Mouse (Mus musculus) layer of hippocampus, adult 8-10 months (tissue): ENCODE measurements around the gene Ptpn7. TPM values are rescaled to one million over a fixed set of nuclear protein-coding genes. Genes with fewer than 3 reads are reported as not detected.
"Not testable (repeated sequence)": the region's sequence is repeated elsewhere in the genome, so short reads cannot be mapped to it uniquely, and the experiment has no call there.

Experiments
- DNase-seq, 2 experiments: peaks; one replicate each; pipeline ENCODE4 v3.0.0; 2022; ENCODE audit warnings: low spot score in 2 of 2
- total RNA-seq, 4 experiments: library from RNA; stranded (reverse); gene quantifications; 2 replicates each; pipeline ENCODE4 v1.2.4; 2022

Ptpn7 gene
- total RNA-seq, 4 experiments from 2014 or later = 0.16 to 0.34 TPM; not detected in 2

DNA sequence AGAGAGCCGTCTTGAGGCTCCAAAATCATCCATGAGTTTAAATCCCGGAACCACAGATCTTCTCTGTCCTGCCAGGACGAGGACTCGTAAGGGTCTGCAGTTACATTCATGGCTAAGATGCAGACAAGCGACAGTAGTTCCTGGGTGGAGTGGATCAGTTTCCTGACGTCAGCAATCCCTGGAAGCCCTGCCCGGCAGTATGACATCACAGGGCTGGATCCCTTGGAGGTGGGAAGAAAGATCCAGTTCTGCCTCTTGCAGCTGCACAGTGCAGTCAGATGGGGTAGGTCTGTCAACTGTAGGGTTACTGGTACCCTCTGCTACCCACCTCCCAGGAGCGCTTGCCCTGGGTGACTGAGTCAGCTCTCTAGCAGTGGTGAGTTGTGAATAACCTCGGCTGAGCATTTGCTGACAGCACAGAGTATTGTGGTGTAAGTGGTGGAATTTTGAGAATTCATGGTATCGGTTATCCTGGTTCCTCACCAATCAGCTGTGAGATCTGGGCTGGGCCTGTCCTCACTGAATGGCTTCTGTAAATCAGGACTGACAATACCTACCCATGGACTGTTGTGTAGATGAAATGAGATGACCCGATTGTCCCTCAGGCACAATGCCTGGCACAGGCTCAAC is 51.6 kb downstream of the Ptpn7 start:
- no peak for DNase-seq

GRCm38 (mm10) chr1:135185936-135186335 is 53.4 kb downstream of the Ptpn7 start:
- no peak for DNase-seq

DNA sequence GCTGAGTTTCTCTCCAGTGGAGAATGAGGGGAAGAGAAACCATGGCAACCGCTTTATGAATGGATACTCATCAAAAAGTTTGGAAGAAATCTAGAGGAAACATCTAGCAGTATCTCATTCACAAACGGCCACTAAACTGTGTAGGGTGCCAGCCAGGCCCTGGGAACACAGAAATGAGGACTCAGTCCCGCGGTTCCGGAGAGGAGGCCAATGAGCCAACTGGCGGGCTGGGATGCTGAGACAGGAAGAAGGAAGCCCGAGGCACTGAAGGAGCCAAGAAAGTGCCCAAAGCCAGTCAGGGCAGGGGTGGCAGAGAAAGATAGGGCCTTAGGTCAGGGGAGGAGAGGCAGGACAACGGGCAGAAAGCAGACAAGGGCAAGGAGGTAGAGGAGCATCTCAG is 53.9 kb downstream of the Ptpn7 start:
- DNase-seq = no peak

GRCm38 (mm10) chr1:135187016-135187415 is 54.5 kb downstream of the Ptpn7 start:
- not testable (repeated sequence) for DNase-seq

GRCm38 (mm10) chr1:135188197-135188596 is 55.7 kb downstream of the Ptpn7 start:
- no peak for DNase-seq

GRCm38 (mm10) chr1:135189186-135189585 is 56.7 kb downstream of the Ptpn7 start:
- no peak for DNase-seq

DNA sequence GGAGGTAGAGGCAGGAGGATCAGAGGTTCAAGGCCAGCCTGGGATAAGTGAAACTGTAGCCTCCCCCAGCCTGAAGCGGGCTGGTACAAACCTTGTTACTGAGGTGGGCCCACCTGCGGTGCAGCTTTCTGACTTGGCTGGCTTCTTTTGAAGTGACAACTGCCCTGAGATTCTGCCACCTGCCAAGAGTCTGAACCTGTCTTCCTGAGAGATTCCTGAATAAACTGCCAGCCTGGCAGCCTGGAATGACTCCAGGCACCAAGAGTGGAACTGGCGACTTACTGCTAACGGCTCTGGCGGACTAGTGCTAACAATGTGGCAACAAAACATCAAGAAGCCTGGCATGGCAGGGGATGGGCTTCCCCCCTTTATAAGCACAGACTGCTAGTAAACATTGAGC is 61.8 kb downstream of the Ptpn7 start:
- DNase-seq = not testable (repeated sequence)

Other genes with a start within 250 kb of the Ptpn7 start
- 10 to 100 TPM; 66.6 to 80.1 (median 73.2) TPM for gene Ppp1r12b, start 176.8 kb upstream of the Ptpn7 start, total RNA-seq
- gene Ube2t, start 170.1 kb upstream of the Ptpn7 start, total RNA-seq = 1 to 10 TPM in 3 of 4 experiments, under 1 TPM in 1; 0.99 to 3.1 (median 2.0) TPM
- gene Lgr6, start 27.4 kb upstream of the Ptpn7 start, total RNA-seq = 1 to 10 TPM; 1.4 to 2.2 (median 1.9) TPM
- 100 to 1,000 TPM; 251 to 262 (median 254) TPM for gene Arl8a, start 14.1 kb downstream of the Ptpn7 start, total RNA-seq
- 100 to 1,000 TPM; 184 to 257 (median 204) TPM for gene Gpr37l1, start 35.0 kb downstream of the Ptpn7 start, total RNA-seq
- not detected for gene Elf3, start 125.9 kb downstream of the Ptpn7 start, total RNA-seq
- gene Rnpep, start 151.4 kb downstream of the Ptpn7 start, total RNA-seq = 10 to 100 TPM; 53.9 to 63.9 (median 59.3) TPM
- gene Timm17a, start 181.1 kb downstream of the Ptpn7 start, total RNA-seq = 100 to 1,000 TPM; 164 to 196 (median 187) TPM
- under 1 TPM; 0.70 to 0.96 (median 0.75) TPM for gene Lmod1, start 192.1 kb downstream of the Ptpn7 start, total RNA-seq
- 100 to 1,000 TPM; 108 to 137 (median 121) TPM for gene Shisa4, start 242.5 kb downstream of the Ptpn7 start, total RNA-seq